Mouse (Mus musculus) neural tube, embryonic 15.5 days (tissue): Measurements from ENCODE around the gene Zfx. TPM values are rescaled to one million over a fixed set of nuclear protein-coding genes. Genes with fewer than 3 reads are reported as not detected.

Source experiments
- ATAC-seq: fragments of 200-750 bp; cut with Nextera tagmentation; 2 replicates; pipeline ENCODE4 v1.8.0; 2017; ENCODE audit warnings: mild to moderate bottlenecking, moderate TSS enrichment, moderate library complexity; ENCODE audit not compliant: low FRiP score
- H3K27ac ChIP-seq: fragments of 300-500 bp; sonication (generic); replicated peaks from 2 replicates; pipeline ENCODE4 v1.5.1; 2015; ENCODE audit warnings: mild to moderate bottlenecking, inconsistent platforms
- H3K27me3 ChIP-seq: fragments of 300-500 bp; sonication (generic); replicated peaks from 2 replicates; pipeline ENCODE4 v1.6.1; 2015; ENCODE audit warnings: inconsistent platforms
- H3K36me3 ChIP-seq: fragments of 300-500 bp; sonication (generic); 2 replicates; pipeline ENCODE4 v1.6.1; 2015; ENCODE audit warnings: inconsistent platforms
- H3K4me1 ChIP-seq: fragments of 300-500 bp; sonication (generic); 2 replicates; pipeline ENCODE4 v1.6.1; 2015; ENCODE audit warnings: inconsistent platforms
- H3K4me2 ChIP-seq: fragments of 300-500 bp; sonication (generic); 2 replicates; pipeline ENCODE4 v1.6.1; 2015; ENCODE audit warnings: inconsistent platforms, mild to moderate bottlenecking, moderate library complexity
- H3K4me3 ChIP-seq: fragments of 300-500 bp; sonication (generic); replicated peaks from 2 replicates; pipeline ENCODE4 v1.5.1; 2015; ENCODE audit warnings: mild to moderate bottlenecking, inconsistent platforms
- H3K9ac ChIP-seq: fragments of 300-500 bp; sonication (generic); replicated peaks from 2 replicates; pipeline ENCODE4 v1.6.1; 2015; ENCODE audit warnings: mild to moderate bottlenecking, inconsistent platforms
- H3K9me3 ChIP-seq: fragments of 300-500 bp; sonication (generic); replicated peaks from 2 replicates; pipeline ENCODE4 v1.6.1; 2016; ENCODE audit warnings: inconsistent platforms
- WGBS: fragments of 180-500 bp; shearing (Covaris S2); methylation state at CpG from one replicate; pipeline ENCODE4 v1.1.7; 2015; ENCODE audit warnings: mixed read lengths; 5-methylcytosine and 5-hydroxymethylcytosine counted together
- polyA plus RNA-seq: library from polyadenylated mRNA; unstranded; fragments of >200 nt; fragmentation: Nextera tagmentation; extraction: Ambion mirVana; gene quantifications from 2 replicates; pipeline ENCODE4 v1.2.1, GENCODE M21; 2015

Zfx gene
- polyA plus RNA-seq, 1 experiment from 2014 or later: 16.6 TPM

GRCm38 (mm10) chrX:94058748-94059147 is 64.8 kb downstream of the Zfx start:
- Histone ChIP-seq H3K9me3 (no peaks in the 10 kb centered on the region), H3K27me3 (peaks cover 23% of the 10 kb centered on the region; the same call in 1 of the 2 replicates), H3K4me3 (no peak overlapping the region), H3K9ac (no peak overlapping the region), H3K4me1 (no peaks in the 10 kb centered on the region), H3K36me3 (no peaks in the 10 kb centered on the region), H3K4me2 (no peak overlapping the region), H3K27ac (no peak overlapping the region)
- 54% methylated on average over 6 of the region's 6 CpGs for WGBS
- ATAC-seq: no peak

GRCm38 (mm10) chrX:94049048-94049447 is 74.5 kb downstream of the Zfx start:
- H3K9ac ChIP-seq: no peak overlapping the region
- H3K36me3 ChIP-seq: no peaks in the 10 kb centered on the region
- no peak overlapping the region for H3K27ac ChIP-seq
- peaks cover 18% of the 10 kb centered on the region for H3K27me3 ChIP-seq
- H3K9me3 ChIP-seq: no peaks in the 10 kb centered on the region
- no peak overlapping the region for H3K4me3 ChIP-seq
- no peaks in the 10 kb centered on the region for H3K4me1 ChIP-seq
- 82% methylated on average over 3 of the region's 3 CpGs for WGBS
- H3K4me2 ChIP-seq: no peak overlapping the region
- no peak for ATAC-seq

GRCm38 (mm10) chrX:94048048-94048447 is 75.5 kb downstream of the Zfx start:
- H3K27ac ChIP-seq: no peak overlapping the region
- no peak for ATAC-seq
- no peaks in the 10 kb centered on the region for H3K9me3 ChIP-seq
- H3K4me2 ChIP-seq: no peak overlapping the region
- H3K9ac ChIP-seq: no peak overlapping the region
- no peaks in the 10 kb centered on the region for H3K36me3 ChIP-seq
- peaks cover 18% of the 10 kb centered on the region for H3K27me3 ChIP-seq
- 58% methylated on average over 5 of the region's 5 CpGs for WGBS
- H3K4me1 ChIP-seq: no peaks in the 10 kb centered on the region
- no peak overlapping the region for H3K4me3 ChIP-seq

GRCm38 (mm10) chrX:94047381-94047780 is 76.1 kb downstream of the Zfx start:
- H3K27ac ChIP-seq: no peak overlapping the region

GRCm38 (mm10) chrX:94032937-94033336 is 90.6 kb downstream of the Zfx start:
- no peak overlapping the region for H3K27ac ChIP-seq
- no peak overlapping the region for H3K9ac ChIP-seq
- no peaks in the 10 kb centered on the region for H3K4me1 ChIP-seq
- peaks cover 17% of the 10 kb centered on the region for H3K27me3 ChIP-seq
- 32% methylated on average over 11 of the region's 11 CpGs for WGBS
- H3K9me3 ChIP-seq: no peaks in the 10 kb centered on the region
- no peak for ATAC-seq
- no peak overlapping the region for H3K4me2 ChIP-seq
- H3K4me3 ChIP-seq: no peak overlapping the region
- no peaks in the 10 kb centered on the region for H3K36me3 ChIP-seq

More at GRCm38 (mm10) chrX:94047381-94047780, 76.1 kb downstream of the Zfx start:
- Histone ChIP-seq H3K9me3 (no peaks in the 10 kb centered on the region), H3K4me1 (no peaks in the 10 kb centered on the region), H3K36me3 (no peaks in the 10 kb centered on the region), H3K4me2 (no peak overlapping the region), H3K9ac (no peak overlapping the region), H3K4me3 (no peak overlapping the region), H3K27me3 (peaks cover 18% of the 10 kb centered on the region)
- no peak for ATAC-seq
- WGBS: 91% methylated on average over 5 of the region's 5 CpGs

GRCm38 (mm10) chrX:94030081-94030480 is 93.4 kb downstream of the Zfx start:
- Histone ChIP-seq H3K27me3 (peaks cover 10% of the 10 kb centered on the region; the same call in 1 of the 2 replicates), H3K9me3 (no peaks in the 10 kb centered on the region), H3K4me2 (no peak overlapping the region), H3K36me3 (no peaks in the 10 kb centered on the region), H3K27ac (no peak overlapping the region), H3K9ac (no peak overlapping the region), H3K4me3 (no peak overlapping the region), H3K4me1 (no peaks in the 10 kb centered on the region)
- no peak for ATAC-seq
- 66% methylated on average over 7 of the region's 7 CpGs for WGBS

Other genes with a start within 250 kb of the Zfx start
- not detected in 2 replicates for gene AU015836, start 155.0 kb downstream of the Zfx start, polyA plus RNA-seq
- 74.9 and 80.0 TPM in 2 replicates for gene Eif2s3x, start 89.2 kb upstream of the Zfx start, polyA plus RNA-seq
- gene Klhl15, start 110.9 kb upstream of the Zfx start, polyA plus RNA-seq: 9.1 and 11.2 TPM in 2 replicates
- gene Fam90a1b, start 243.1 kb upstream of the Zfx start, polyA plus RNA-seq: 0.11 and 0.17 TPM in 2 replicates
- gene Apoo, start 243.4 kb upstream of the Zfx start, polyA plus RNA-seq: 124 and 140 TPM in 2 replicates